Mouse (Mus musculus) E14TG2a.4 (cell line): ENCODE results near the gene Dpp8.

ENCODE experiments used
- H3K27me3 ChIP-seq: 2 replicates; pipeline ENCODE4 v1.6.1; 2014; ENCODE audit warnings: low read length, control low read depth; ENCODE audit not compliant: insufficient read depth
- H3K36me3 ChIP-seq: 2 replicates; pipeline ENCODE4 v1.6.1; 2014; ENCODE audit warnings: low read length, control low read depth; ENCODE audit not compliant: insufficient read depth
- H3K4me1 ChIP-seq: replicated peaks from 2 replicates; pipeline ENCODE4 v1.6.1; 2014; ENCODE audit warnings: low read depth, low read length, control low read depth
- H3K4me3 ChIP-seq: replicated peaks from 2 replicates; pipeline ENCODE4 v1.5.1; 2014; ENCODE audit warnings: mild to moderate bottlenecking, low read length
- H3K9me3 ChIP-seq: 2 replicates; pipeline ENCODE4 v1.6.1; 2014; ENCODE audit warnings: low read length, control low read depth
- CTCF ChIP-seq: conservative IDR thresholded peaks from 2 replicates; pipeline ENCODE4 v1.5.1; 2014; ENCODE audit warnings: low read length
- NANOG ChIP-seq: IDR thresholded peaks from 2 replicates; pipeline ENCODE4 v1.6.1; 2014; ENCODE audit warnings: borderline replicate concordance, low read length, mixed read lengths
- POU5F1 ChIP-seq: IDR thresholded peaks from 2 replicates; pipeline ENCODE4 v1.6.1; 2014; ENCODE audit warnings: low read length, borderline replicate concordance

Dpp8 gene

DNA sequence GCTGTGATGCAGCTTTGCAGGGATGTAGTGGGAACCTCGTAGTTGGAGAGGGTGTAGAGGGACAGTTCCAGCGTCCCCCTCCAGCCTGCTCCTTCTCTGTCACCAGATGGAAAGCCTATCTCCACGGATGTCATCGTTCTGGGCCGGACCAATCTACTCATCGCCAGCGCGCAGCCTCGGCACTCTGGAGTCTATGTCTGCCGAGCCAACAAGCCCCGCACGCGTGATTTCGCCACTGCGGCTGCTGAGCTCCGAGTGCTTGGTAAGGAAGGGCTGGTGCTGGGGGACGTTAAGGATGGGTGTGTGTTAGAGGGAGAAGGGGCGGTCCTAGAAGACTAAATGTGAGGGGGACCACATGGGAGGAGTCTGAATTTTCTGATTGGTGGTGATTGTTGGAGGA, 90.3 kb downstream of the Dpp8 start:
- Histone ChIP-seq H3K9me3 (no peaks in the 10 kb centered on the region), H3K36me3 (no peaks in the 10 kb centered on the region), H3K4me3 (0 out of 2 replicates have a peak overlapping the region, but pooled peaks have one; percentile 13), H3K27me3 (peaks cover 58% of the 10 kb centered on the region), H3K4me1 (peaks cover 48% of the 10 kb centered on the region)
- TF ChIP-seq POU5F1 = no peak
- TF ChIP-seq NANOG = no peak
- TF ChIP-seq CTCF = no peak

GRCm38 (mm10) chr9:65123552-65124168, 91.4 kb downstream of the Dpp8 start:
- peaks cover 58% of the 10 kb centered on the region for H3K27me3 ChIP-seq
- no peaks in the 10 kb centered on the region for H3K36me3 ChIP-seq
- TF ChIP-seq NANOG = no peak
- no peak for TF ChIP-seq POU5F1
- no peak for TF ChIP-seq CTCF
- peaks cover 45% of the 10 kb centered on the region for H3K4me1 ChIP-seq
- no peaks in the 10 kb centered on the region for H3K9me3 ChIP-seq
- H3K4me3 ChIP-seq = peak overlapping the region; percentile 77

DNA sequence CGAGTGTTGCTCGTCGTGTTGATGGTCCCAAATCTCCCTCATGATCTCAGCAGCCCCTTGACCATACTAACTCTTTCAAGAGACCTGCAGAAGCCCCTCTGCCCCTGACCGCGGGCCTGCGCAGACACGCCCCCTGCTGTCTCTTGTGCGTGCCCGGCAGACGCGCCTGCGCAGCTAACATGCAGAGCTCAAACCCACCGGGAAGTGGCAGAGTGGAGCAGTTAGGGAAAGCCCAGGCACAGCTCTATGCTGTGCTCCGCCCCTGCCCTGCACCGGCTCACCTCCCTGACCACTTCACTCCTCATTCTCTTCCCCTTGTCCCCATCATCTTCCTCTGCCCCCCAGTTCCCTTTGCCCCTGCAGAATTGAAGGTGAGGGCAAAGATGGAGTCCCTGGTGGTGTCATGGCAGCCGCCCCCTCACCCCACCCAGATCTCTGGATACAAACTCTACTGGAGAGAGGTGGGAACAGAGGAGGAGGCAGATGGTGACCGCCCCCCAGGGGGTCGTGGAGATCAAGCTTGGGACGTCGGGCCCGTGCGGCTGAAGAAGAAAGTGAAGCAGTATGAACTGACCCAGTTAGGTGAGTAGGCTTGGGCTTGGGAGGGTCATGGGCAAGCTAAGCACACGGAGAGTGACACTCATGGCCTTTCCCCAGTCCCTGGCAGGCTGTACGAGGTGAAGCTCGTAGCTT, 96.1 kb downstream of the Dpp8 start:
- peaks cover 52% of the 10 kb centered on the region for H3K27me3 ChIP-seq
- TF ChIP-seq CTCF = peak; percentile 22; the same call in 1 of the 2 replicates
- TF ChIP-seq NANOG = no peak
- TF ChIP-seq POU5F1 = no peak
- H3K4me1 ChIP-seq = peaks cover 36% of the 10 kb centered on the region
- peak overlapping the region; percentile 77 for H3K4me3 ChIP-seq
- no peaks in the 10 kb centered on the region for H3K9me3 ChIP-seq
- peaks cover 8% of the 10 kb centered on the region for H3K36me3 ChIP-seq

GRCm38 (mm10) chr9:65131717-65132116, 99.5 kb downstream of the Dpp8 start:
- peaks cover 40% of the 10 kb centered on the region for H3K4me1 ChIP-seq
- peaks cover 44% of the 10 kb centered on the region for H3K27me3 ChIP-seq
- TF ChIP-seq POU5F1 = no peak
- TF ChIP-seq NANOG = no peak
- TF ChIP-seq CTCF = no peak

More at GRCm38 (mm10) chr9:65131717-65132116, 99.5 kb downstream of the Dpp8 start:
- no peak overlapping the region for H3K4me3 ChIP-seq
- no peaks in the 10 kb centered on the region for H3K9me3 ChIP-seq
- H3K36me3 ChIP-seq = peaks cover 23% of the 10 kb centered on the region
